Mouse (Mus musculus) thymus, postnatal 14 days (tissue): ENCODE measurements around the gene Itgb3bp.

Experiments
- DNase-seq: peaks from one replicate; pipeline ENCODE4 v3.0.0; 2021

The Itgb3bp gene

GRCm38 (mm10) chr4:99931807-99932206, 2.2 kb upstream of the Itgb3bp start:
- no peak for DNase-seq

- no peak for DNase-seq
Measured at GRCm38 (mm10) chr4:99931240-99931580, 1.6 kb upstream of the Itgb3bp start.

GRCm38 (mm10) chr4:99930518-99931239, 1.1 kb upstream of the Itgb3bp start:
- no peak for DNase-seq

GRCm38 (mm10) chr4:99929149-99929612, 432 bp downstream of the Itgb3bp start, which contains the start of gene Pgm1:
Gene Pgm1 (plus strand): TSS chr4:99929414.
- peak; percentile 67 for DNase-seq

- no peak for DNase-seq
Measured at GRCm38 (mm10) chr4:99928521-99928920, 1.1 kb downstream of the Itgb3bp start.

- no peak for DNase-seq
Measured at GRCm38 (mm10) chr4:99926380-99926779, 3.2 kb downstream of the Itgb3bp start.

GRCm38 (mm10) chr4:99913894-99914451, 15.6 kb downstream of the Itgb3bp start:
- DNase-seq, result peak; percentile 14

GRCm38 (mm10) chr4:99882405-99882804, 47.2 kb downstream of the Itgb3bp start:
- DNase-seq, result no peak

GRCm38 (mm10) chr4:99881882-99882281, 47.7 kb downstream of the Itgb3bp start:
- peak; percentile 17 for DNase-seq

- peak; percentile 85 for DNase-seq
Measured at GRCm38 (mm10) chr4:99829094-99830073, 100.2 kb downstream of the Itgb3bp start, which contains the start of gene Efcab7. Gene Efcab7 (plus strand): TSS chr4:99829198.

- DNase-seq, result no peak
Measured at GRCm38 (mm10) chr4:99828739-99829093, 100.9 kb downstream of the Itgb3bp start.

- no peak for DNase-seq
Measured at GRCm38 (mm10) chr4:99828337-99828736, 101.3 kb downstream of the Itgb3bp start.

- DNase-seq, result no peak
Measured at GRCm38 (mm10) chr4:99816697-99817460, 112.7 kb downstream of the Itgb3bp start.

GRCm38 (mm10) chr4:99792365-99792764, 137.2 kb downstream of the Itgb3bp start:
- DNase-seq, result no peak

GRCm38 (mm10) chr4:99773041-99773440, 156.6 kb downstream of the Itgb3bp start:
- no peak for DNase-seq

- no peak for DNase-seq
Measured at GRCm38 (mm10) chr4:99770555-99770954, 159.1 kb downstream of the Itgb3bp start.

- DNase-seq, result no peak
Measured at GRCm38 (mm10) chr4:99766753-99767152, 162.9 kb downstream of the Itgb3bp start.

GRCm38 (mm10) chr4:99766303-99766702, 163.3 kb downstream of the Itgb3bp start:
- no peak for DNase-seq

GRCm38 (mm10) chr4:99752426-99752825, 177.2 kb downstream of the Itgb3bp start:
- DNase-seq, result no peak

GRCm38 (mm10) chr4:99739836-99740235, 189.8 kb downstream of the Itgb3bp start:
- DNase-seq, result no peak

GRCm38 (mm10) chr4:99725914-99726451, 203.6 kb downstream of the Itgb3bp start:
- no peak for DNase-seq

- DNase-seq, result no peak
Measured at GRCm38 (mm10) chr4:99724331-99724730, 205.3 kb downstream of the Itgb3bp start.
